Mouse (Mus musculus): ENCODE measurements around the gene E2f8. TPM values are rescaled to one million over a fixed set of nuclear protein-coding genes. Genes with fewer than 3 reads are reported as not detected.

Gene E2f8
- total RNA-seq, 1 experiment = 12.1 TPM

DNA sequence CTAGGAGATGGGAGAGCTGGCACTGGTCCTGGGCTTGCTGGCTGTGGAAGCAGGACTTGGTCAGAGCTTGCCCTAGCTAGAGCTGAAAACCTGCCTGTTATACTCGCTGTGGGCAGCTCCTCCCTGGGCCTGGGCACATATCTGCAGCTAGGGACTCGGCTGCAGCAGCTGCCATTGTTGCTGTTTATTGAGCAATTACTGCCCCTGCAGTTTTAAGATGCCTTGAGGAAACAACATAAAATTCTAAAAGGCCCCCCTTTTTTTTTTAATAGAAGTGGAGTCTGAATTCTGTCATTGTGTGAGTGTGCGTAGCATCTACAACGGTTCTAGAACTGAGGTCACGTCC lies 2.8 kb upstream of the E2f8 start:
- Histone ChIP-seq H3K4me3 (ENCODE audit: insufficient read depth in 1 of 2, low read depth in 1 of 2, low read length in 2 of 2, poor library complexity in 1 of 2, severe bottlenecking in 1 of 2) (no peak overlapping the region), H3K36me3 (ENCODE audit: control insufficient read depth, insufficient read depth, low read length, poor library complexity, severe bottlenecking) (no peaks in the 10 kb centered on the region), H3K9ac (ENCODE audit: insufficient read depth, low read depth, low read length, poor library complexity, severe bottlenecking) (no peak overlapping the region), H3K9me3 (ENCODE audit: control insufficient read depth, insufficient read depth, low read depth, low read length) (no peaks in the 10 kb centered on the region), H3K4me1 (ENCODE audit: control insufficient read depth in 2 of 2, insufficient read depth in 2 of 2, low read length in 2 of 2, poor library complexity in 1 of 2) (no peaks in the 10 kb centered on the region), H3K27ac (ENCODE audit: insufficient read depth, low read depth, low read length, poor library complexity, severe bottlenecking) (no peak overlapping the region)
- no peak for DNase-seq (ENCODE audit: low read depth, low spot score)
- TF ChIP-seq ZC3H11A (IDR thresholded peaks at IDR 0.05; ENCODE audit: borderline replicate concordance, low read depth, low read length) = no peak
- TF ChIP-seq CHD2 (IDR thresholded peaks at IDR 0.05; ENCODE audit: low read depth, low read length) = no peak
- TF ChIP-seq MAFK (IDR thresholded peaks at IDR 0.05; ENCODE audit: insufficient read depth, low read depth, low read length) = no peak
- TF ChIP-seq ZNF384 (IDR thresholded peaks at IDR 0.05; ENCODE audit: low read depth, low read length) = no peak
- no peak for TF ChIP-seq HCFC1 (IDR thresholded peaks at IDR 0.05; ENCODE audit: borderline replicate concordance, insufficient read depth, low read length)
- in situ Hi-C loops (cut with MboI; ENCODE audit: low sequenced_read_pairs in 2 of 2, unreplicated experiment in 2 of 2) = loop anchor here in 1 of 2 experiments (10.0 kb wide), 1 partner anchor 61 kb away; no protein-coding TSS in a partner anchor

DNA sequence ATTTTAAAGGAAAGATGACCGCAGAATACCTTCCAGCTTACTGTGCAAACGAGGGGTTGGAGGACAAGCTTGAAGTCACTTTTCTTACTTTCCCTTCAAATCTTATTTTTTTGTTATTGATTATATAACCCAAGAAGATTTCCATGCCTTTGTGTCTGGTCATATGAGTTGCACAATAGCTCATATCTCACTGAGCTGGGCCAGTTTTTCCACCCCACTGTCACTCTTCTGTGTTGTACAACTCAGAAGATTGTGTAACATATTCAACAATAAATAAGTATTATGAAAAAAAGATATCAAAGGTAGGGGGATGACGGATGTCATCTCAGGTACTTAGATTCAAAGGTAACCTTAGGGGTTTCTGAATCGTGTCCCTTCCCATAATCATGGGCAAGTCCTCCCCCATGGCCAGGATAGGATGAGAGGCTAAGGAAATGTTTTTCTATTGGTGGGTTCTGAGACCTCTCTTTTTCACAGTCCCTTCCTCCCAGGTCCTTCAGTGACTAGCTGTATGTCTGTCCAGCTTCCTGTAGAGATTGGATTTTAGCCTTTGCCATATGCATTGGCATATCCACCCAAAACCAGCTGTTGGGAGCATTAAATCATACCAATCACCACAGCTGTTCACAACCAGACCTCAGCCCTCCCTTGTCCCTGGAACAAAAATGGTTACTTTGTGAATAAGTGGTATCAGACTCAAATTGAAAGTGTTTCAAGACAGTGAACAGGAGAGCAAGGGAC lies 2.3 kb upstream of the E2f8 start:
- H3K4me3 ChIP-seq (ENCODE audit: insufficient read depth in 1 of 2, low read depth in 1 of 2, low read length in 2 of 2, poor library complexity in 1 of 2, severe bottlenecking in 1 of 2) = no peak overlapping the region
- TF ChIP-seq MAFK (IDR thresholded peaks at IDR 0.05; ENCODE audit: insufficient read depth, low read depth, low read length) (no peak), CHD2 (IDR thresholded peaks at IDR 0.05; ENCODE audit: low read depth, low read length) (no peak), HCFC1 (IDR thresholded peaks at IDR 0.05; ENCODE audit: borderline replicate concordance, insufficient read depth, low read length) (no peak), ZC3H11A (IDR thresholded peaks at IDR 0.05; ENCODE audit: borderline replicate concordance, low read depth, low read length) (no peak), ZNF384 (IDR thresholded peaks at IDR 0.05; ENCODE audit: low read depth, low read length) (no peak)
- H3K9ac ChIP-seq (ENCODE audit: insufficient read depth, low read depth, low read length, poor library complexity, severe bottlenecking) = no peak overlapping the region
- DNase-seq (ENCODE audit: low read depth, low spot score) = no peak
- H3K27ac ChIP-seq (ENCODE audit: insufficient read depth, low read depth, low read length, poor library complexity, severe bottlenecking) = no peak overlapping the region
- no peaks in the 10 kb centered on the region for H3K36me3 ChIP-seq (ENCODE audit: control insufficient read depth, insufficient read depth, low read length, poor library complexity, severe bottlenecking)
- H3K9me3 ChIP-seq (ENCODE audit: control insufficient read depth, insufficient read depth, low read depth, low read length) = no peaks in the 10 kb centered on the region
- H3K4me1 ChIP-seq (ENCODE audit: control insufficient read depth in 2 of 2, insufficient read depth in 2 of 2, low read length in 2 of 2, poor library complexity in 1 of 2) = no peaks in the 10 kb centered on the region
- in situ Hi-C loops (cut with MboI; ENCODE audit: low sequenced_read_pairs in 2 of 2, unreplicated experiment in 2 of 2) = loop anchor here in 1 of 2 experiments (10.0 kb wide), 1 partner anchor 61 kb away; no protein-coding TSS in a partner anchor

DNA sequence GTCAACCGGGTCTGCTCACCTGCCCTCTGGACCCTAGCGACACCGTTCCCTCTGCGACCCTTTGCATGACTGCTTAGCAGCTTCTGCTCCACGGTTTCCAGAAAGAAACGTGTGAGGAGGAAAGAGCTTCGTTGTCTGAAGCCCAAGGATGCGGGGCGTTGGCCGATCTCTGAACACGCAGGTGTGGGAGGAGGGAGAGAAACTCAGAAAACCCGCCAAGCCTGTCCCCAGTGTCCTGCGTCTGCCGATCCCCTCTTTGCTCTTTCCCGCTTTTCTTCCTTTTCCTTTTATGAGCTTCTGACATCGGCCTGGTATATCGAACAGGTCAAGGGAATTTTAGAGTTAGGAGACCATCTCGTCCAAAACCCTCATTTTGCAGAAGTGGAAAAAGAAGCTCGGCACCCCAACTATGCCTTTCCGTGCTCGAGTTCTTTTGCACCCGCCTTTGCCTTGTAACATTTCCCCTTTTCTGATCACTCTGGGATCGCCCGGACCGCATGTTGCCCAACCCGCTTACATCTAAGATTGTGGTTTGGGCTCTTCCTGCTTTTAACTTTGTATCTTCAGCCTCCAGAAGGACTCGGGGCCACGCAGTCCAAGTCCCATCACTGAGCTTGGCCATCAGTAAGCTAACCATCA lies 694 bp upstream of the E2f8 start:
- Histone ChIP-seq H3K4me3 (ENCODE audit: insufficient read depth in 1 of 2, low read depth in 1 of 2, low read length in 2 of 2, poor library complexity in 1 of 2, severe bottlenecking in 1 of 2) (peak overlapping the region; percentile 84 to 88), H3K36me3 (ENCODE audit: control insufficient read depth, insufficient read depth, low read length, poor library complexity, severe bottlenecking) (peaks cover 3% of the 10 kb centered on the region), H3K9me3 (ENCODE audit: control insufficient read depth, insufficient read depth, low read depth, low read length) (no peaks in the 10 kb centered on the region), H3K27ac (ENCODE audit: insufficient read depth, low read depth, low read length, poor library complexity, severe bottlenecking) (no peak overlapping the region), H3K9ac (ENCODE audit: insufficient read depth, low read depth, low read length, poor library complexity, severe bottlenecking) (peak overlapping the region; percentile 67), H3K4me1 (ENCODE audit: control insufficient read depth in 2 of 2, insufficient read depth in 2 of 2, low read length in 2 of 2, poor library complexity in 1 of 2) (no peaks in the 10 kb centered on the region)
- in situ Hi-C loops (cut with MboI; ENCODE audit: low sequenced_read_pairs in 2 of 2, unreplicated experiment in 2 of 2) = loop anchor here in 1 of 2 experiments (10.0 kb wide), 1 partner anchor 63 kb away; no protein-coding TSS in a partner anchor
- no peak for TF ChIP-seq ZC3H11A (IDR thresholded peaks at IDR 0.05; ENCODE audit: borderline replicate concordance, low read depth, low read length)
- no peak for TF ChIP-seq MAFK (IDR thresholded peaks at IDR 0.05; ENCODE audit: insufficient read depth, low read depth, low read length)
- TF ChIP-seq HCFC1 (IDR thresholded peaks at IDR 0.05; ENCODE audit: borderline replicate concordance, insufficient read depth, low read length) = no peak
- no peak for TF ChIP-seq CHD2 (IDR thresholded peaks at IDR 0.05; ENCODE audit: low read depth, low read length)
- TF ChIP-seq ZNF384 (IDR thresholded peaks at IDR 0.05; ENCODE audit: low read depth, low read length) = no peak
- no peak for DNase-seq (ENCODE audit: low read depth, low spot score)

DNA sequence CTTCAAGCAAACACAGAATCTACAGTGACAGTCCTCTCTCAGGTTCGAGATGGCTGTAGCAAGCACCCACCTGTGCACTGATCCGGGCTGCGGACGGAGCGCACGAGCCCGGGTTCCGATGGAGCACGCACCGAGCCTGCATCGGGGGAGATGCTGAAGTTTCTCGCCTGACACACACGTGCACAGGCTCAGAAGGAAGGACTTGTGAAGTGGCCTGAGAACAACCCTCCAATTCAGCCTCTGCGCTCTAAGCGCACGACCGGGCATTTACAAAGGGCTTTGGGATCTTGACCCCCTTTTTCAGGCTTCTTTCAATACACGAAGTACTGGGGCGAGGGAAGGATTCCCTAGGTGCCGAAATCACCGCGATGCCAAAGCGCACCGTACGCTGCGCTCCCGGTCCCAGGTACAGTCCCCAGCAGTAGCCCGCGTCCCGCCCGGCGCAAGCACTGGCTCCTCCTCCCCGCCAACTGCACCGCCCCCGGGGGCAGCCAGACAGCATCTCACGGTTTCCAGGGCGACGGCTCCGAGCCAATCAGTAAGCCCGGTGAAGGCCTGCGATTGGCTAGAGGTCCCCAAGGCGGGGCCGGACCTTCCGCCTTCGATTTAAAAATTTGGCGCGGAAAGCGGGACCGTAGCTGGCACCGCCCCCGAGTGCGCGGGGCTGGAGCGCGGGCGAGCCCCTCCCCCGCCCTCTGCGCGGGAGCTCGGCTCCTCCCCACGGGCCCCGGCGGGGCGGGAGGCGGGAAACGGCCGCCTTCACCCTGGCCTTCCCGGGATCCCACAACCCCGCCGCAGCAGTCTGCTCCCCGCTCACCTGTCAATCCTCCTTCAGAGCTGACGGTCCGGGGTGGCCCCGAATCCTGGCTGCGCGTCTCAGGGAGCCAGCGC lies 560 bp downstream of the E2f8 start:
- peak overlapping the region; percentile 93 for H3K9ac ChIP-seq (ENCODE audit: insufficient read depth, low read depth, low read length, poor library complexity, severe bottlenecking)
- in situ Hi-C loops (cut with MboI; ENCODE audit: low sequenced_read_pairs in 2 of 2, unreplicated experiment in 2 of 2) = loop anchor here in 1 of 2 experiments (10.0 kb wide), 1 partner anchor 64 kb away; no protein-coding TSS in a partner anchor
- TF ChIP-seq HCFC1 (IDR thresholded peaks at IDR 0.05; ENCODE audit: borderline replicate concordance, insufficient read depth, low read length) = 0 out of 2 replicates have a peak, but pooled peaks have one; percentile 20
- TF ChIP-seq ZNF384 (IDR thresholded peaks at IDR 0.05; ENCODE audit: low read depth, low read length) = no peak
- TF ChIP-seq CHD2 (IDR thresholded peaks at IDR 0.05; ENCODE audit: low read depth, low read length) = no peak
- TF ChIP-seq MAFK (IDR thresholded peaks at IDR 0.05; ENCODE audit: insufficient read depth, low read depth, low read length) = no peak
- no peak for TF ChIP-seq ZC3H11A (IDR thresholded peaks at IDR 0.05; ENCODE audit: borderline replicate concordance, low read depth, low read length)
- H3K4me3 ChIP-seq (ENCODE audit: insufficient read depth in 1 of 2, low read depth in 1 of 2, low read length in 2 of 2, poor library complexity in 1 of 2, severe bottlenecking in 1 of 2) = peak overlapping the region; percentile 84 to 88
- H3K9me3 ChIP-seq (ENCODE audit: control insufficient read depth, insufficient read depth, low read depth, low read length) = no peaks in the 10 kb centered on the region
- H3K36me3 ChIP-seq (ENCODE audit: control insufficient read depth, insufficient read depth, low read length, poor library complexity, severe bottlenecking) = peaks cover 6% of the 10 kb centered on the region
- peak overlapping the region; percentile 52; the same call in 1 of the 2 replicates for H3K27ac ChIP-seq (ENCODE audit: insufficient read depth, low read depth, low read length, poor library complexity, severe bottlenecking)
- peak; percentile 95 for DNase-seq (ENCODE audit: low read depth, low spot score)
- H3K4me1 ChIP-seq (ENCODE audit: control insufficient read depth in 2 of 2, insufficient read depth in 2 of 2, low read length in 2 of 2, poor library complexity in 1 of 2) = 0 out of 4 replicates have a peak, but pooled peaks cover 0 to 2% of the 10 kb centered on the region in 2 experiments
